Mouse (Mus musculus): ENCODE results near the gene Ppp2r5a. TPM values are rescaled to one million over a fixed set of nuclear protein-coding genes. Genes with fewer than 3 reads are reported as not detected.

The Ppp2r5a gene
- total RNA-seq, 2 experiments from 2014 or later: 60.3 to 62.8 TPM

DNA sequence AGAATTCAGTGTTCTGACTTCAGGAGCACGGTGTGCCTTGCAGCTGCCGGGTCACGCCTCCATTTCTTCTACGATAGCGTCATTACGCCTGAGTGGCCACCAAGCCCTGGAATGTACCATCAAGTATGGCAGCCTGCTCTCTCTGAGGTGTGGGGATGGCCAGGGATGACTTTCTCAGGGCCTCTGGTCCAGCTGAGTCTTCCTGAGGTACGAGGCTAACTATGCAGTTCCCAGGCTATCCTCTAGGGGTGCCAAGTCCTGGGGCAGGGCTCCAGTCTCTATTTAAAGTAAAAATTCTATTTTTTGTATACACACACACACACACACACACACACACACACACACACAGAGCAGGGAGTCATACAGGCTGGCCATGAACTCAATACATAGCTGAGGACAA, 97.5 kb downstream of the Ppp2r5a start:
- peak; percentile 71; the same call in 1 of the 2 replicates for ATAC-seq (replicated peaks; ENCODE audit: low FRiP score, poor library complexity, severe bottlenecking)

DNA sequence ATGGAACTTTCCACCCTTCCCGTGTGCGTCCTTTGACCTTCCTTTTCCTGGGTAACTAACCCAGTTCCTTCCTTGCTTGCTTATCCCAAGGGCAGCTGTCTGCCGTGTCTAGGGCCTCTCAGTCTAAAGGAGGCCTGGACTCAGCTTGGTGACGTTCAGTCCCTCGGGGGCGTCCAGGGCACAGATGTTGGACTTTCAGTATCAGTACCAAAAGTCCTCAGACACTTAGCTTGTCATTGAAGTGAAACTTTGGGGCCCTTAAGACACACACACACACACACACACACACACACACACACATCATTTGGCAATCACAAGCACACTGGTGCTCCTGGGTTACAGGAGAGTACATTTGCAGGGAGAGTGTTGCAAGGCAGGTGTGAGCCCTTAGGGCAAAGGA, 98.9 kb downstream of the Ppp2r5a start:
- ATAC-seq (replicated peaks; ENCODE audit: low FRiP score, poor library complexity, severe bottlenecking): no peak

DNA sequence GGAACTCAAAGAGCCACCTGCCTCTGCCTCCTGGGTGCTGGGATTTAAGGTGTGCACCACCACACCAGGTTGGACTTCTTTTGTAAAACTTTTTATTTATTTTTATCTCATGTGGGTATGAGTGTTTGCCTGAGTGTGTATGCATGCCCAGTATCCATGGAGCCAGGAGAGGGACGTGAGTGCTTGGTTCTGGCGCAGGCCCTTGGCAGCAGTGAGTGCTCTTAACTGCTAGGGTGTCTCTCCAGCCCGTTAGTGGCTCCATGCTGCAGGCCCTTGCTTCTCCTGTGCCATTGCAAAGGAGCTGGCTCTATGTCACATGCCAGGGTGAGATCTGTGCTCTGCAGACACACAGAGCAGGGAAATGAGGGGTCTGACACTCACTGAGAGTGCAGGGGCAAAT, 99.3 kb downstream of the Ppp2r5a start:
- no peak for ATAC-seq (replicated peaks; ENCODE audit: low FRiP score, poor library complexity, severe bottlenecking)

Other genes starting within 250 kb of the Ppp2r5a start
- not detected in 2 replicates for gene Fam71a, start 238.5 kb downstream of the Ppp2r5a start, total RNA-seq (2015; ENCODE audit: low replicate concordance)
- gene Fam71a, start 238.5 kb downstream of the Ppp2r5a start, total RNA-seq (2017; ENCODE audit: low replicate concordance): not detected in 2 replicates
- 0.42 and 6.0 TPM in 2 replicates for gene Atf3, start 185.2 kb downstream of the Ppp2r5a start, total RNA-seq (2015; ENCODE audit: low replicate concordance)
- 3.2 and 13.4 TPM in 2 replicates for gene Atf3, start 185.2 kb downstream of the Ppp2r5a start, total RNA-seq (2017; ENCODE audit: low replicate concordance)
- 2.3 and 21.5 TPM in 2 replicates for gene Nenf, start 85.1 kb downstream of the Ppp2r5a start, total RNA-seq (2015; ENCODE audit: low replicate concordance)
- 0.60 and 9.2 TPM in 2 replicates for gene Nenf, start 85.1 kb downstream of the Ppp2r5a start, total RNA-seq (2017; ENCODE audit: low replicate concordance)
- 3.3 TPM in 2 replicates for gene Tmem206, start 77.4 kb downstream of the Ppp2r5a start, total RNA-seq (2015; ENCODE audit: low replicate concordance)
- 4.2 and 5.7 TPM in 2 replicates for gene Tmem206, start 77.4 kb downstream of the Ppp2r5a start, total RNA-seq (2017; ENCODE audit: low replicate concordance)
- gene Dtl, start 172.3 kb upstream of the Ppp2r5a start, total RNA-seq (2015; ENCODE audit: low replicate concordance): 38.0 and 45.3 TPM in 2 replicates
- 29.1 and 30.1 TPM in 2 replicates for gene Dtl, start 172.3 kb upstream of the Ppp2r5a start, total RNA-seq (2017; ENCODE audit: low replicate concordance)
- 9.0 and 12.3 TPM in 2 replicates for gene Ints7, start 172.4 kb upstream of the Ppp2r5a start, total RNA-seq (2015; ENCODE audit: low replicate concordance)
- 15.1 and 21.8 TPM in 2 replicates for gene Ints7, start 172.4 kb upstream of the Ppp2r5a start, total RNA-seq (2017; ENCODE audit: low replicate concordance)